Mouse (Mus musculus): Measurements from ENCODE around the gene Ticam1.

DNA sequence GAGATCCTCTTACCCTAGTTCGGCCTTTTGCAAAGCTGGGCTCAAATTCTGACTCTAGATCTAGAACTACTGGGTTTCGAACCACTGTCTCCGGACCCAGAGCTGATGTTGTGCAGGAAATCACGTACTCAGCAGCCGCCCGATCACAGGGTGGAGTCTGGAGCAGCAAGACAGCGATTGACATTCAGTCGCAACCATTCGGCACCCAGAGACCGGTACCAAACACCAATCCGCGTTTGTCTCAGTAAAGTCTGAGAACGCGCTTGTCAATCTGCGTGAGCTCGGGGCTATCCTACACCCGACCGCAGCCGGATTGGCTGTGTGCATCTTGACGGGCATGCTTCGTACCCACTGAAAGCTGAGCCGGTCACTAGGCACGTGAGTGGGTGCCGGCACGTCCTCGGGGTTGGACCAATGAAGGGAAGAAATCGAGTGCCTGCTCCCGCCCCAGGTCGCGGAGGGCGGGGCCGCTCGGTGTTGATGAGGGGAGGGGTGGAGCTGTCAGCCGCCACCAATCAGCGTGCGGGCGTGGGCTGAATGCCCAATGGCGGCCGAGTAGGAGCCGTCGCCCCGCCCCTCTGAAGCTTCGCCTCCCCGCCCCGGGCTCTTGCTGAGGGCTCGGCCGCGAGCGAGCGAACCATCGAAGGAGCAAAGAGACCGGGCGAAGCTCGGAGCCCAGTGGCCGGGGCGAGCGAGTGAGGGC lies 49.0 kb upstream of the Ticam1 start, which contains the start of gene Kdm4b:
- TF ChIP-seq ZNF384 (IDR thresholded peaks at IDR 0.05; ENCODE audit: low read depth, low read length) (no peak), MAFK (IDR thresholded peaks at IDR 0.05; ENCODE audit: insufficient read depth, low read depth, low read length) (no peak), CHD2 (IDR thresholded peaks at IDR 0.05; ENCODE audit: low read depth, low read length) (peak; percentile 91), HCFC1 (IDR thresholded peaks at IDR 0.05; ENCODE audit: borderline replicate concordance, insufficient read depth, low read length) (no peak; the same call in 1 of the 2 replicates), ZC3H11A (IDR thresholded peaks at IDR 0.05; ENCODE audit: borderline replicate concordance, low read depth, low read length) (no peak)

Data from ES-E14 (cell line).